Mouse (Mus musculus) lung, adult 2 months (tissue): ENCODE results near the gene Mcl1.

Experiments
- CTCF ChIP-seq: fragments of 200-500 bp; IDR thresholded peaks from 2 replicates; pipeline ENCODE4 v1.5.1; 2011; ENCODE audit warnings: mild to moderate bottlenecking, low read length, control low read depth; ENCODE audit not compliant: insufficient read depth
- POLR2A ChIP-seq: fragments of 200-500 bp; IDR thresholded peaks from 2 replicates; pipeline ENCODE4 v1.6.1; 2011; ENCODE audit warnings: low read depth, mild to moderate bottlenecking, control low read depth, low read length, borderline replicate concordance; ENCODE audit errors: extremely low read depth

DNA sequence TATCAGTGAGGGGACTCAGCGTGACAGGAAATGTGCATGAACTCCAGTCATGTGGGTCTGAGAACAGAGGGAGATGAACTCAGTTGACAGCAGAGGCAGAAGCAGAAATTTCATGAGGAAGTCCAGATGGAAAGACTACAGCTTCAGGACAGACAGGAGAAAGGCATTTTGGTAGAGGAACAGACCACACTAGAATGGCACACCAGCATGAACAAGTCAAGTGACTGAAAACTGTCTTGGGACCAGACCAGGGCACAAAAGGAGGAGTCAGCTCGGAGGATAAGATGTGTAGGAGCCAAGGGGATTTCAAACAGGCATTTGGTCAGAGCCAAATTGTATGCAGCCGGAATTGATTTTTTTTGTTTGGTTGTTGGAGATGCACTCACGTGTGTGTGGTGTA is 23.0 kb upstream of the Mcl1 start:
- TF ChIP-seq CTCF (no peak), POLR2A (no peak)
